Mouse (Mus musculus) T-helper 17 cell (primary cell): ENCODE data around the gene Vmn1r229.

ENCODE experiments used
- in situ Hi-C, 2 experiments: fragments of 300-600 bp; cut with MboI, MseI; formaldehyde crosslinking; loops; 1 replicate in 1 of 2; 2 replicates in 1 of 2; pipeline ENCODE4 v1.15.1; 2025; ENCODE audit warnings: high pct_unique_total_duplicates in 2 of 2

The Vmn1r229 gene

DNA sequence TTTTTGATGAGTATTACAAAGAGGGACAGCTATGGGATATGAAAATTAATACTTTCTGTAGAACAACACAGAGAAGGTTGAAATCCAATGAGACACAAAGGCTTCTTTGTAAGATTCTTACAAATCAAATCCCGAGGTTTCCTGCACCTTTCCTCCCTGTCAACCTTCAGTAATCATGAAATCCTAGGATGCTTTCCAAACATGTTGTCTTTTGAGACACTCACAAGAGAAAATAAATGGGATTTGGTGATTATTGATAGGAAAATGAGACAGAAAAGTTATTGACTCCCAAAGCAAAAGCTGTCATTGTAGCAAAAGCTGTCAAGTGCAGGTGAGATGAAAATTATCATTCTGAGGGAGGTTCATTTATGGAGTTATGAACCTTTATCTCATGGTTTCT is at the start of gene Vmn1r229:
Gene Vmn1r229 (plus strand): TSS at position 301 of the 400 bp plus-strand sequence.
- in situ Hi-C loops, result no loop called here

DNA sequence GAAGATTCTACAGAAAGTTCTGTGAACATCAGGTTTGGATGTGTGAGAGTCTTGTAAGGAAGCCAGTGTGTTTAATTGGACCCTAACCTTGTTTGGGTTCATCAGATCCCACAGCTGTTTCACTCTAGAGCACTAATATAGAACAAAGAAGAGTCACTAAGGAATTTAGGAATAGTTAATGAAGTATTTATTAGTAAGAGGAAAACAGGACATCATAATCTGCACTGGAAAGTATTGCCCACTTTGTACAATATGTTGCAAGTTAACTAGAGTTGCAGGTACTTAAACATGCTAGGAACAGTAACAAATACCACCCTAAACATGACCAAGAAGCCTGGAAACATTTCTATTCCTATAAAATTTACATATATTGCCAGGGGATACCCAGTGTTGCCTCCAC is 25.3 kb upstream of the Vmn1r229 start, which contains the start of gene Vmn1r228:
Gene Vmn1r228 (minus strand): TSS at position 101 of the 400 bp plus-strand sequence.
- in situ Hi-C loops, result no loop called here

DNA sequence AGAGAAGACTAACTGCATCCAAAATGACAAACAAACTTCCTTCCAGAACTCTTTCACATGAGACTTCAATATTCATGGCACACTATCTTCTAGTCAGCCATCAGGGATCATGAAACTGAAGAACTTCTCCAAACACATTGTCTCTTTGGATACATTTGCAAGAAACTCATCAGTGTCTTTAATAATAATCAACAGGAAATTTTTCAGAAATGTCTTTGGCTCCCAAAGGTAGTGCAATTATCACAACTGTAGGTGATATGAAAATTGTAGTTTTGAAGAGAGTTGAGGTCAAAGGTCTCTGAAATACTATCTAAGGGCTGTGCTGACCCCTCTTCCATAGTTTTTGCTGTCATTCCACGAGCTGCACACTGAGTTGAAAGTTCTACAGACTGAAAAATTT is 28.8 kb downstream of the Vmn1r229 start, which contains the start of gene Vmn1r230:
Gene Vmn1r230 (plus strand): TSS at position 301 of the 400 bp plus-strand sequence.
- in situ Hi-C loops, result no loop called here
